Mouse (Mus musculus) embryonic facial prominence, embryonic 14.5 days (tissue): Measurements from ENCODE around the gene Diaph3. TPM values are rescaled to one million over a fixed set of nuclear protein-coding genes. Genes with fewer than 3 reads are reported as not detected.

ENCODE experiments used
- ATAC-seq: fragments of 200-750 bp; cut with Nextera tagmentation; 2 replicates; pipeline ENCODE4 v1.8.0; 2017; ENCODE audit warnings: low read depth, moderate number of reproducible peaks, moderate TSS enrichment
- DNase-seq: peaks from one replicate; pipeline ENCODE4 v3.0.0-alpha.2; 2015; ENCODE audit warnings: low spot score
- H3K27ac ChIP-seq: fragments of 300-500 bp; sonication (generic); replicated peaks from 2 replicates; pipeline ENCODE4 v1.5.1; 2014; ENCODE audit warnings: low read depth, mild to moderate bottlenecking, low read length, moderate library complexity
- H3K27me3 ChIP-seq: fragments of 300-500 bp; sonication (generic); replicated peaks from 2 replicates; pipeline ENCODE4 v1.6.1; 2014; ENCODE audit warnings: low read length; ENCODE audit not compliant: control insufficient read depth, insufficient read depth
- H3K36me3 ChIP-seq: fragments of 300-500 bp; sonication (generic); 2 replicates; pipeline ENCODE4 v1.6.1; 2014; ENCODE audit warnings: low read length, mixed read lengths; ENCODE audit not compliant: control insufficient read depth, insufficient read depth
- H3K4me1 ChIP-seq: fragments of 300-500 bp; sonication (generic); 2 replicates; pipeline ENCODE4 v1.6.1; 2014; ENCODE audit warnings: antibody characterized with exemption, low read length; ENCODE audit not compliant: control insufficient read depth, insufficient read depth
- H3K4me2 ChIP-seq: fragments of 300-500 bp; sonication (generic); 2 replicates; pipeline ENCODE4 v1.6.1; 2014; ENCODE audit warnings: low read depth, mild to moderate bottlenecking, low read length, moderate library complexity, mixed read lengths
- H3K4me3 ChIP-seq: fragments of 300-500 bp; sonication (generic); 2 replicates; pipeline ENCODE4 v1.5.1; 2014; ENCODE audit warnings: low read depth, mild to moderate bottlenecking, low read length
- H3K9ac ChIP-seq: fragments of 300-500 bp; sonication (generic); 2 replicates; pipeline ENCODE4 v1.6.1; 2014; ENCODE audit warnings: low read depth, mild to moderate bottlenecking, low read length, moderate library complexity, mixed read lengths
- H3K9me3 ChIP-seq: fragments of 300-500 bp; sonication (generic); 2 replicates; pipeline ENCODE4 v1.6.1; 2016; ENCODE audit warnings: low read length; ENCODE audit not compliant: control insufficient read depth
- WGBS: fragments of 180-500 bp; shearing (Covaris S2); extraction: QIAGEN DNeasy Blood & Tissue Kit; methylation state at CpG from one replicate; pipeline ENCODE4 v1.1.7; 2014; 5-methylcytosine and 5-hydroxymethylcytosine counted together
- microRNA-seq: library from miRNA; unstranded; fragments of <30 nt; microRNA quantifications from one replicate; pipeline ENCODE4, GENCODE M21; 2016; ENCODE audit warnings: borderline number of aligned reads
- polyA plus RNA-seq: library from polyadenylated mRNA; unstranded; fragments of >200 nt; fragmentation: Nextera tagmentation; extraction: Ambion mirVana; gene quantifications from 2 replicates; pipeline ENCODE4 v1.2.1, GENCODE M21; 2014

Diaph3 gene
- polyA plus RNA-seq, 1 experiment from 2014 or later: 9.5 TPM

DNA sequence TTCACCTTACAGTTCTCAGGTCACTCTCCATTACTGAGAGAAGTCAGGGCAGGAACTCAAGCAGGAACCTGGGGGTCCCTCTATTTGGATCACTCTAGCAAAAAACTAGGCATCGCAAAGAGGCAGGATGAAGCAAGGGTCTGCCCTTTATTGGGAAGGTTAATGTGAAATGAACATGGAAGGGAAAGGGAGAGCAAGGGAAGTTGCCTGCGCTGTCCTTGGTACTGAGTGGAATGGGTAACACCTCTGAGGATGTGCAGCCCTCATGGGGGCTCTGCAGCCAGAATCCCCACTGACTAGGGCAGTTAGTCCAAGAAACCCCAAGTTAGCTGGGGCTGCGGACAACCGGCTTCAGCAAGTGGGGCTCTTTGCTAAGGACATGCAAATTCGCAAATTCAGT, 507.2 kb downstream of the Diaph3 start:
- DNase-seq (peak; percentile 31), ATAC-seq (no peak)
- WGBS: 50% methylated on average over 5 of the region's 5 CpGs

DNA sequence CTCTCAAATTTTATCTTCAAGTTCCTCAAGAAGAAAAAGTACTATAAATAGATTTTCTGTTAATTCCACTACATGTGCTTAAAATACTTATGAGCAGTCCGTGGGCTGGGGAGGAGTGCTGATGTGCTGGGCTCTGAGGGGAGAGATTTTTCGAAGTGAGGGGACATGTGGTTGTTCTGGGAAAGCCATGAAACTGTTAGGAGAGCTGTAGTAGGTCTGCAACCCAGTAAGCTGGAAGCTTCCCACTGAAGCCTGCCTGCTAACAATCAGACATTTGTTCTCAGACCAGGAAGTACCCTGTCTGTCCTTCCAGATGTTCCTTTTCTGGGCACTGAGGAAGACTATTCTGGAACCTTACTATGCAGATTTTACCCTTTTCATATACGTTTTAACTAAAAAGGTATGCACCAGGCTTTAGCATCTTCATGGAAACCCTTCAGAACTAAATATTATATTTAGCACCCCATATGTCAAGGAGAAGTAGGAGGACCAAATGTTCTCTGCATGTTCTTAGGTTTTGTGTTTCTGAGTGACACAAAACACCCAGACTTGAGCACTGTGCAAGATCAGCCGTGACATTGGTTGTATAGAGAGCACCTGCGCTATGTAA, 516.1 kb downstream of the Diaph3 start:
- DNase-seq: no peak
- no peak overlapping the region for H3K4me3 ChIP-seq
- no peak for ATAC-seq

More for the DNA sequence above, 507.2 kb downstream of the Diaph3 start:
- no peak overlapping the region for H3K9ac ChIP-seq
- no peak overlapping the region for H3K4me3 ChIP-seq
- H3K27ac ChIP-seq: no peak overlapping the region
- H3K4me2 ChIP-seq: no peak overlapping the region
- H3K9me3 ChIP-seq: no peaks in the 10 kb centered on the region
- no peaks in the 10 kb centered on the region for H3K4me1 ChIP-seq
- H3K27me3 ChIP-seq: no peaks in the 10 kb centered on the region
- H3K36me3 ChIP-seq: no peaks in the 10 kb centered on the region

DNA sequence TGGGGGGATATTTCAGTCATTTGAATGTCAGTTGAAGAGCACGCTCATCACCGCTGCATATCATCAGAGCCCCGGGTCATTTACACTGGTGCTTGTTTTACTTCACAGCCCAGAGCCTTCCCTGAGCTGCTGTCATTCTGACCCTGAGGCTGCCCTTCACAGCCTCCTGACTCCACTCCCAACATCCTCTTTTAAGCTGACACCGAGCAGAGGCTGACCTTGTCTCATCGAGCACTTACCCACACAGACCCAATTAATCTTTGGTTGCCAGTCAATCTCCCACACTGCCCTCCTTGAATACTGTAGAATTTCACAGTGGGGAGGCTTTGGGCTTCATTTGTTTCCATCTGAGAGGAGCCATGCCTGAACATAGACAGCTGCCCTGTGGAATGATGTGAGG, 521.4 kb downstream of the Diaph3 start:
- DNase-seq (no peak), ATAC-seq (no peak)
- Histone ChIP-seq H3K4me3 (no peak overlapping the region), H3K4me2 (no peak overlapping the region), H3K36me3 (no peaks in the 10 kb centered on the region), H3K4me1 (no peaks in the 10 kb centered on the region), H3K9me3 (no peaks in the 10 kb centered on the region), H3K27ac (no peak overlapping the region), H3K9ac (no peak overlapping the region), H3K27me3 (no peaks in the 10 kb centered on the region)
- 68% methylated on average over 5 of the region's 5 CpGs for WGBS

More for the DNA sequence above, 516.1 kb downstream of the Diaph3 start:
- H3K4me2 ChIP-seq: no peak overlapping the region
- H3K9me3 ChIP-seq: no peaks in the 10 kb centered on the region
- no peaks in the 10 kb centered on the region for H3K36me3 ChIP-seq
- H3K9ac ChIP-seq: no peak overlapping the region
- no peaks in the 10 kb centered on the region for H3K4me1 ChIP-seq
- 82% methylated on average over 5 of the region's 5 CpGs for WGBS
- H3K27ac ChIP-seq: no peak overlapping the region
- H3K27me3 ChIP-seq: no peaks in the 10 kb centered on the region

Small RNA genes within 50 kb of the gene (microRNA-seq; reads per million reads assigned to microRNA genes)
- not detected for gene Gm23438
